Mouse (Mus musculus): Measurements from ENCODE around the gene Tmtc2.

Gene Tmtc2

DNA sequence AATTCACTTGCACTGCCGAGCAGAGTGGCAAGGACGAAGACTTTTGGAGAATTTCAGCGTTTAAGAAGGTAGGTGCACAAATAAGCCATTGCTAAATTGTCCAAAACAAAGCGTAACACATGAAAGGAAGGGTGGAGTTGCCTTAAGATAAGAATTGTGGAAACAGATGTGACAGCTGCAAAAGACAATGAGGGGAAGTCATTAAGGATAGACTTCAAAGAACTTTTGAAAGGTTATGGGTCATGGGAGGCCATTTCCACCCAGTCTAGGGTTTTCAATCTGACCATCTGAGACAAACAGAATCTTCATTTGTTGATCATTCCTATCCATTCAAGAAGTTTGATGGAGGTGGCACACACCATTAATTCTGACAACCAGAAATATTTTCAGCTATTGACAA is 429.9 kb downstream of the Tmtc2 start:
- DNase-seq, result no peak

DNA sequence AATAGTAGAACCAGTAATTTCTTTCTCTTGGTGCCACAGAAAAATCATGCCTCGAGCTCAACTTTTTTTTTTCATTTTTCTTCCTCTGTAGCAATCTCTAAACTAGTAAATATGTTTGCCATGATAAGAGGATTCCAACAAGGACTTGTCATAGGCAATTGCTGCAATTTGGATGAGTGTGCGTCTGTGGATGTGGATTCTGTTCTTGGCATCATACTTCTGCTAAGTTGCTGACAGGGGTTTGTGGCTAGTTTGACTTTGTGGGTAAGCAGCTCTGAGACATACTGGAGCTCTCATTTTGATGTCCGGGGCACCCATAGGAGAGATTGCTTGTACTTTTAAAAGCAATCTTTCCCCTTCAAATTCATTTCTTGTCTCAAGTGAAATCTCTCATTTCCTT is 432.1 kb downstream of the Tmtc2 start:
- DNase-seq, result no peak

Measured in cerebellum, adult 9-10 months (tissue).